ENCODE assay signal across 18 mouse cellular contexts in genomic region chr5:48005533-48005932, GRCm38 (mm10). TPM values are rescaled to one million over a fixed set of nuclear protein-coding genes. Genes with fewer than 3 reads are reported as not detected.
DNase-seq lines count a peak whose midpoint lies in the region; ATAC-seq lines count a peak whose summit lies in the region.
"Had no signal": no experiment of that assay in that cellular context is flagged by ENCODE, and none has a peak within 500 bp of the region (broad histone marks: within the 10 kb centered on the region; RNA-seq: fewer than 3 reads in every experiment).

No protein-coding gene starts in this region.

- peaks cover 5% of the 10 kb centered on the region for H3K4me1 ChIP-seq in hindbrain, embryonic 13.5 days (replicated peaks)
- H3K4me1 ChIP-seq in hindbrain, embryonic 10.5 days (replicated peaks), result peaks cover 14% of the 10 kb centered on the region; the same call in 1 of the 2 replicates
- peaks cover 4% of the 10 kb centered on the region; the same call in 1 of the 2 replicates for H3K4me1 ChIP-seq in forebrain, embryonic 14.5 days (ENCODE audit: control insufficient read depth, insufficient read depth, low read length)
- H3K4me1 ChIP-seq in limb, embryonic 10.5 days, result peaks cover 45% of the 10 kb centered on the region
- H3K4me1 ChIP-seq in neural tube, embryonic 14.5 days (ENCODE audit: control insufficient read depth, insufficient read depth, low read length), result no peaks in the 10 kb centered on the region
- no peaks in the 10 kb centered on the region for H3K4me1 ChIP-seq in heart, embryonic 10.5 days

- H3K27ac ChIP-seq in hindbrain, embryonic 13.5 days, result no peak overlapping the region
- H3K27ac ChIP-seq in hindbrain, embryonic 10.5 days, result no peak overlapping the region
- no peak overlapping the region; the same call in 1 of the 2 replicates for H3K27ac ChIP-seq in forebrain, embryonic 14.5 days (ENCODE audit: low read depth, low read length)
- no peak overlapping the region for H3K27ac ChIP-seq in limb, embryonic 10.5 days
- no peak overlapping the region for H3K27ac ChIP-seq in neural tube, embryonic 14.5 days (ENCODE audit: low read depth, low read length)
- H3K27ac ChIP-seq in heart, embryonic 10.5 days, result no peak overlapping the region
- H3K27ac ChIP-seq: midbrain, embryonic 12.5 days; neural tube, embryonic 13.5 days had no signal

- 0 out of 2 replicates have a peak, but pooled peaks have one; percentile 21 for ATAC-seq in hindbrain, embryonic 13.5 days (ENCODE audit: low FRiP score)
- ATAC-seq in forebrain, embryonic 14.5 days, result peak; percentile 61
- ATAC-seq in neural tube, embryonic 14.5 days (ENCODE audit: low read depth), result peak; percentile 34; the same call in 1 of the 2 replicates
- ATAC-seq: liver, postnatal 0 days had no signal

- H3K36me3 ChIP-seq in hindbrain, embryonic 13.5 days, result no peaks in the 10 kb centered on the region
- peaks cover 12% of the 10 kb centered on the region; the same call in 1 of the 2 replicates for H3K36me3 ChIP-seq in hindbrain, embryonic 10.5 days
- no peaks in the 10 kb centered on the region for H3K36me3 ChIP-seq in forebrain, embryonic 14.5 days (ENCODE audit: control insufficient read depth, insufficient read depth, low read length)
- no peaks in the 10 kb centered on the region for H3K36me3 ChIP-seq in limb, embryonic 10.5 days
- H3K36me3 ChIP-seq in neural tube, embryonic 14.5 days (ENCODE audit: control insufficient read depth, insufficient read depth, low read length), result no peaks in the 10 kb centered on the region
- no peaks in the 10 kb centered on the region for H3K36me3 ChIP-seq in heart, embryonic 10.5 days
- H3K36me3 ChIP-seq: midbrain, embryonic 12.5 days; neural tube, embryonic 13.5 days had no signal

- no peak overlapping the region for H3K9ac ChIP-seq in hindbrain, embryonic 13.5 days
- H3K9ac ChIP-seq in forebrain, embryonic 14.5 days (ENCODE audit: low read length), result no peak overlapping the region
- no peak overlapping the region for H3K9ac ChIP-seq in neural tube, embryonic 14.5 days (replicated peaks; ENCODE audit: low read depth, low read length)
- H3K9ac ChIP-seq: liver, postnatal 0 days; midbrain, embryonic 12.5 days; neural tube, embryonic 13.5 days had no signal

- H3K27me3 ChIP-seq in hindbrain, embryonic 13.5 days, result no peaks in the 10 kb centered on the region
- H3K27me3 ChIP-seq in hindbrain, embryonic 10.5 days (ENCODE audit: insufficient read depth, poor library complexity, severe bottlenecking), result no peaks in the 10 kb centered on the region
- no peaks in the 10 kb centered on the region for H3K27me3 ChIP-seq in forebrain, embryonic 14.5 days (replicated peaks; ENCODE audit: control insufficient read depth, insufficient read depth, low read length)
- H3K27me3 ChIP-seq in limb, embryonic 10.5 days (ENCODE audit: low read depth, poor library complexity, severe bottlenecking), result peaks cover 16% of the 10 kb centered on the region; the same call in 1 of the 2 replicates
- H3K27me3 ChIP-seq in neural tube, embryonic 14.5 days (ENCODE audit: control insufficient read depth, insufficient read depth, low read length), result no peaks in the 10 kb centered on the region
- no peaks in the 10 kb centered on the region for H3K27me3 ChIP-seq in heart, embryonic 10.5 days (ENCODE audit: insufficient read depth, poor library complexity, severe bottlenecking)
- H3K27me3 ChIP-seq: midbrain, embryonic 12.5 days; neural tube, embryonic 13.5 days had no signal

- no peaks in the 10 kb centered on the region for H3K9me3 ChIP-seq in hindbrain, embryonic 13.5 days
- no peaks in the 10 kb centered on the region for H3K9me3 ChIP-seq in hindbrain, embryonic 10.5 days
- no peaks in the 10 kb centered on the region for H3K9me3 ChIP-seq in forebrain, embryonic 14.5 days (replicated peaks; ENCODE audit: control insufficient read depth, low read length)
- no peaks in the 10 kb centered on the region for H3K9me3 ChIP-seq in limb, embryonic 10.5 days (replicated peaks)
- no peaks in the 10 kb centered on the region for H3K9me3 ChIP-seq in neural tube, embryonic 14.5 days (ENCODE audit: control insufficient read depth, low read length)
- H3K9me3 ChIP-seq in heart, embryonic 10.5 days, result no peaks in the 10 kb centered on the region
- H3K9me3 ChIP-seq: midbrain, embryonic 12.5 days; neural tube, embryonic 13.5 days had no signal

- DNase-seq in hindbrain, embryonic 10.5 days (ENCODE audit: low spot score), result no peak
- peak; percentile 37 for DNase-seq in forebrain, embryonic 14.5 days (ENCODE audit: low spot score)
- DNase-seq in limb, embryonic 10.5 days (ENCODE audit: low spot score), result peak; percentile 40
- DNase-seq in layer of hippocampus, postnatal 25 days (ENCODE audit: extremely low spot score in 1 of 2, low spot score in 1 of 2), result no peak
- DNase-seq in heart, embryonic 10.5 days (ENCODE audit: low spot score), result no peak
- DNase-seq: adrenal gland, postnatal 36 days; cerebellum, adult 9-10 months; gastrocnemius, postnatal 25 days; kidney, adult 8-10 months; kidney, postnatal 25 days; layer of hippocampus, adult 9-11 months; liver; liver, postnatal 0 days; thymus, adult 2 months had no signal

- WGBS in hindbrain, embryonic 13.5 days, result 43% methylated on average over 9 of the region's 9 CpGs
- WGBS in hindbrain, embryonic 10.5 days, result 69% methylated on average over 9 of the region's 9 CpGs
- 36% methylated on average over 9 of the region's 9 CpGs for WGBS in forebrain, embryonic 14.5 days
- 38% methylated on average over 9 of the region's 9 CpGs for WGBS in limb, embryonic 10.5 days
- WGBS in neural tube, embryonic 14.5 days, result 32% methylated on average over 9 of the region's 9 CpGs
- 76% methylated on average over 9 of the region's 9 CpGs for WGBS in heart, embryonic 10.5 days

- H3K4me3 ChIP-seq in hindbrain, embryonic 13.5 days, result no peak overlapping the region
- no peak overlapping the region for H3K4me3 ChIP-seq in hindbrain, embryonic 10.5 days
- H3K4me3 ChIP-seq in forebrain, embryonic 14.5 days (ENCODE audit: low read depth, low read length), result no peak overlapping the region
- no peak overlapping the region for H3K4me3 ChIP-seq in limb, embryonic 10.5 days
- no peak overlapping the region for H3K4me3 ChIP-seq in neural tube, embryonic 14.5 days (ENCODE audit: low read depth, low read length)
- no peak overlapping the region for H3K4me3 ChIP-seq in heart, embryonic 10.5 days
- H3K4me3 ChIP-seq: midbrain, embryonic 12.5 days; neural tube, embryonic 13.5 days had no signal

- no peak overlapping the region for H3K4me2 ChIP-seq in hindbrain, embryonic 13.5 days
- no peak overlapping the region for H3K4me2 ChIP-seq in forebrain, embryonic 14.5 days (ENCODE audit: low read length)
- H3K4me2 ChIP-seq in neural tube, embryonic 14.5 days (ENCODE audit: low read depth, low read length), result no peak overlapping the region
- H3K4me2 ChIP-seq: midbrain, embryonic 12.5 days; neural tube, embryonic 13.5 days had no signal

RNA-seq across cellular contexts. Expression of gene Slit2, which starts 22.6 kb away (rescaled TPM):
- 39.8 and 41.8 TPM in 2 replicates for polyA plus RNA-seq in hindbrain, embryonic 13.5 days (2015; fragmentation: Nextera tagmentation; extraction: Ambion mirVana)
- 43.1 and 55.8 TPM in 2 replicates for polyA plus RNA-seq in hindbrain, embryonic 10.5 days (2016; fragmentation: Nextera tagmentation; extraction: Ambion mirVana)
- 10.0 and 11.3 TPM in 2 replicates for polyA plus RNA-seq in forebrain, embryonic 14.5 days (2014; fragmentation: Nextera tagmentation; extraction: Ambion mirVana)
- polyA plus RNA-seq in limb, embryonic 10.5 days (2016; fragmentation: Nextera tagmentation; extraction: Ambion mirVana), result 13.5 and 17.8 TPM in 2 replicates
- polyA plus RNA-seq in neural tube, embryonic 14.5 days (2014; fragmentation: Nextera tagmentation; extraction: Ambion mirVana), result 57.5 and 68.8 TPM in 2 replicates
- 10 to 100 TPM; 33.2 to 36.7 TPM for total RNA-seq in layer of hippocampus, postnatal 25 days (2021)
- polyA plus RNA-seq in heart, embryonic 10.5 days (2016; fragmentation: Nextera tagmentation; extraction: Ambion mirVana), result 24.9 and 50.6 TPM in 2 replicates

Comparison
In these comparisons a context has a peak if more than half of its experiments do, and no peak if none do; other contexts are left out.
1. DNase-seq: peak in forebrain, embryonic 14.5 days (single experiment) and limb, embryonic 10.5 days (single experiment); none in hindbrain, embryonic 10.5 days (single experiment), layer of hippocampus, postnatal 25 days (0 of 2) and heart, embryonic 10.5 days (single experiment).
2. Peak in every context shown above with its lines, with median percentiles within 50 percentile points of each other: ATAC-seq.